Mouse (Mus musculus) C2C12 (cell line): ENCODE measurements at regions not wholly inside any gene's neighbourhood (a gene's known extent, or its start where the extent isn't known, plus 50 kb on each side); places are given as distances from the start of the nearest gene placed in this dataset.

Source experiments
- H3K27me3 ChIP-seq: one replicate; pipeline ENCODE4 v1.6.1; 2011; ENCODE audit not compliant: control insufficient read depth, insufficient read depth, insufficient read length
- H3K36me3 ChIP-seq: one replicate; pipeline ENCODE4 v1.6.1; 2011; ENCODE audit not compliant: control insufficient read depth, insufficient read depth
- H3K4me3 ChIP-seq: one replicate; pipeline ENCODE4 v1.5.1; 2011; ENCODE audit warnings: mild to moderate bottlenecking, control low read depth; ENCODE audit not compliant: poor library complexity, insufficient read depth, severe bottlenecking
- H3K79me2 ChIP-seq: one replicate; pipeline ENCODE4 v1.6.1; 2011; ENCODE audit not compliant: control insufficient read depth, insufficient read depth
- H3K79me3 ChIP-seq: one replicate; pipeline ENCODE4 v1.6.1; 2011; ENCODE audit warnings: low read depth, control low read depth
- H3ac ChIP-seq: one replicate; pipeline ENCODE3; 2011; ENCODE audit warnings: low read depth; ENCODE audit not compliant: control insufficient read depth, insufficient read length
- CEBPB ChIP-seq: IDR thresholded peaks from one replicate; pipeline ENCODE4 v1.6.1; 2011; ENCODE audit warnings: low read depth, mild to moderate bottlenecking, control low read depth, moderate library complexity
- CTCF ChIP-seq: IDR thresholded peaks from one replicate; pipeline ENCODE4 v1.5.1; 2011; ENCODE audit not compliant: control insufficient read depth, insufficient read depth, insufficient read length
- FOSL1 ChIP-seq: IDR thresholded peaks from one replicate; pipeline ENCODE4 v1.8.0; 2011; ENCODE audit warnings: mild to moderate bottlenecking, low read length; ENCODE audit not compliant: poor library complexity, insufficient read depth, severe bottlenecking
- MAX ChIP-seq: IDR thresholded peaks from one replicate; pipeline ENCODE4 v1.6.1; 2011; ENCODE audit warnings: mild to moderate bottlenecking, control low read depth
- MYOD1 ChIP-seq: IDR thresholded peaks from one replicate; pipeline ENCODE4 v1.6.1; 2011; ENCODE audit warnings: low read depth; ENCODE audit not compliant: control insufficient read depth, insufficient read length
- MYOG ChIP-seq: IDR thresholded peaks from one replicate; pipeline ENCODE4 v1.6.1; 2011; ENCODE audit not compliant: control insufficient read depth, insufficient read length; ENCODE audit errors: extremely low read depth
- USF1 ChIP-seq: IDR thresholded peaks from one replicate; pipeline ENCODE4 v1.6.1; 2011; ENCODE audit warnings: low read depth, mild to moderate bottlenecking, control low read depth, moderate library complexity

DNA sequence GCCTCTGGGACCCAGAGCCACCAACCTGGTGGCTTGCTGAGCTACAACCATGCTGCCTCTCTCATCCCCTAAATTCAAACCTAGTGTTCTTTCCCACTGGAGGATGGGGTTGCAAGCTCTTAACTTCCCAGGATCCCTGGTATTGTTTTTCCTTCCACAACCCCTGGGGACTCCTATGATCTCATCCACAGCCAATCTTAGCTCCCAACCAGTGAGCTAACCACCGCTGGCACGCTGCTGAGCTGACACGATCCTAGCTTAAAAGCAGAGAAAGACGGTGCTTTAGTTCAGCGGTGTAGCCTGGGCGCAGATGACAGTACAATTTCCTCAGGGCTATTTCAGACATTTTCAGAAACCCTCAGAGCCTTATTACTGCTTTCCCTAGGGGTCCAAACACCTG is 158.2 kb upstream of the Nectin1 start:
- H3ac ChIP-seq = no peak overlapping the region
- TF ChIP-seq FOSL1 (no peak), CTCF (no peak), CEBPB (no peak), MYOG (no peak), MYOD1 (no peak), USF1 (no peak), MAX (no peak)
- H3K27me3 ChIP-seq = no peaks in the 10 kb centered on the region
- H3K79me2 ChIP-seq = no peaks in the 10 kb centered on the region
- H3K79me3 ChIP-seq = no peaks in the 10 kb centered on the region
- no peak overlapping the region for H3K4me3 ChIP-seq
- no peaks in the 10 kb centered on the region for H3K36me3 ChIP-seq

DNA sequence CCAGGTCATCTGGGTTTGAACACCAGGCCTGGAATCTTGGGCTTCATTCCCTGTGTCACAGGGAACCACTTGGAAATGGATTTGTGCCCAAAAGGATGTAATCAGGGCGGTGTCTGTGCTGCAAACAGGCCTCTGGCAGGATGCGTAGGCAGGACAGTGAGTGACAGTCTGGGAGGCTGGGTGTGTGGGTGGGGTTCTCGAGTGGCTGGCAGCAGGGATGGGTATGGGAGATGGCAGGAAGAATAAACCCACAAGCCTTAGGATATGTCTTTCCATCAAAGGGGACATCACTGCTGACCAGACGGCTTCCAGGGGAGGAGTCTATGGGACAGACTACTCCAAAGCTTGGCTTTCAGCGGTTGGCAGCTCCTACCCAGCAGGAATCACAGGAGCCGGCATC is 150.5 kb upstream of the Nectin1 start:
- Histone ChIP-seq H3K79me3 (no peaks in the 10 kb centered on the region), H3K4me3 (no peak overlapping the region), H3K27me3 (no peaks in the 10 kb centered on the region), H3K79me2 (no peaks in the 10 kb centered on the region), H3K36me3 (no peaks in the 10 kb centered on the region), H3ac (no peak overlapping the region)
- TF ChIP-seq MAX (no peak), FOSL1 (no peak), CEBPB (no peak), CTCF (no peak), MYOD1 (no peak), USF1 (no peak), MYOG (no peak)

GRCm38 (mm10) chr9:43594814-43595213 is 149.0 kb upstream of the Nectin1 start:
- TF ChIP-seq CEBPB (no peak), FOSL1 (no peak), MYOG (no peak), MAX (no peak)
- H3K79me2 ChIP-seq = no peaks in the 10 kb centered on the region
- no peaks in the 10 kb centered on the region for H3K36me3 ChIP-seq
- no peak overlapping the region for H3ac ChIP-seq
- no peaks in the 10 kb centered on the region for H3K27me3 ChIP-seq
- no peaks in the 10 kb centered on the region for H3K79me3 ChIP-seq
- no peak overlapping the region for H3K4me3 ChIP-seq

DNA sequence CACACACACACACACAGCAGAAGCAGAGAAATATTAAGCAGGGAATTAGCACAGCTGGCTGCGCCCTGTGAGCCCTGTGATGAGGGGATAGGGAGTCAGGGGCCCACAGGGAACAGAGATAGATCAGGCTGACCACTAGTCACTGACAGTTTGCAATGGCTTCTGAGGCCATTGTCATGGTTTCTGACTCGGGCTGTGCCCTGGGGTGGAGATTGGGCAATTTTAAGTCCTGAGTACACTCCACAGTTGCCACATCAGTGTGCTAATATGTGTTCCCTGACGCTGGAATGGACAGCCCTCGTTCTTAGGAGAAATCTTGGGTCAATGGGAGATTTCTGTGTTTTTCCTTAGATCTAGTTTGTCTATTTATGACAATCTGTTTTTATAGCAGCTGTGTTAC is 148.3 kb upstream of the Nectin1 start:
- H3K27me3 ChIP-seq = no peaks in the 10 kb centered on the region
- H3K79me3 ChIP-seq = no peaks in the 10 kb centered on the region
- H3K79me2 ChIP-seq = no peaks in the 10 kb centered on the region
- no peaks in the 10 kb centered on the region for H3K36me3 ChIP-seq
- H3ac ChIP-seq = no peak overlapping the region
- no peak overlapping the region for H3K4me3 ChIP-seq
- TF ChIP-seq CTCF (no peak), MYOG (no peak), CEBPB (no peak), FOSL1 (no peak), USF1 (no peak), MAX (no peak), MYOD1 (no peak)

DNA sequence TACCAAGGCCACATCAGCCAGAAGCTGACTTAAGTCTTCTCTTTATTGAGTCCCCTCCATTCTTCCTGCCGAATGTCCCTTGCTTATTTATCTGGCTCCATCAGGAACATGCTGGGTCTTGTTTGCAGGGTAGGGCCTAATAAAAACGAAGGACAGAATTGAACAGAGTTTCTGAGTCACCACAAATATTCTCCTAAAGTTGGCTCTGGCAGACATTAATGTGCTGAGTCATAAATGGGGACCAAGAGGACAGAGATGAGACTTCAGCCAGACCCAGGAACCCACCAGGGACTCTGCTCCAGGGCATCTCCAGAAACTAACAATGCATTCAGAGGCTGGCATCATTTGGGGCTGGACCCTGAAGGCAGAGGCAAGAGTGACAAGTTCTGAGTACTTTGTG is 143.4 kb upstream of the Nectin1 start:
- H3K79me2 ChIP-seq = no peaks in the 10 kb centered on the region
- TF ChIP-seq CEBPB (no peak), USF1 (no peak), CTCF (no peak), MYOD1 (no peak), MYOG (no peak), FOSL1 (no peak), MAX (no peak)
- H3K36me3 ChIP-seq = no peaks in the 10 kb centered on the region
- no peak overlapping the region for H3K4me3 ChIP-seq
- H3K79me3 ChIP-seq = no peaks in the 10 kb centered on the region
- H3ac ChIP-seq = no peak overlapping the region
- H3K27me3 ChIP-seq = no peaks in the 10 kb centered on the region

DNA sequence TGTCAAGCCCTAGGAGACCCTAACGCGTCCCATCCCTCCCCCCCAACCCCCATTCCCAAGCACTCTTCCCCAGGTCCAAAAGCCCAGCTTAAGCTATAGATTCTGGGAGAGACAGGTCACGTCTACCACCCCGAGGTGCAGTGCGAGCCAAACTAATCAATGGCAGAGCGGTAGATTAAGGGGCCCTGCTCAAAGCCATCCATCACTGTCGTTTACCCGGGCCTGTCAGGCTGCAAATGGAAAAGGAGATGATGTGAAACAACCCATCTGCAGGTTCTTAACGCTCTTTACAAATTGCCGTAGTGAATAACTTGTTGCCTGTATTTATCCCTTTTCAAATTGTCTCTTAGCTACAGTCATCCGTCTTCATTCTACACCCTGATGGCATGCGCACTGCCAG is 126.2 kb upstream of the Nectin1 start:
- Histone ChIP-seq H3K79me3 (no peaks in the 10 kb centered on the region), H3ac (no peak overlapping the region), H3K36me3 (no peaks in the 10 kb centered on the region), H3K79me2 (no peaks in the 10 kb centered on the region), H3K4me3 (no peak overlapping the region), H3K27me3 (peaks cover 42% of the 10 kb centered on the region)
- no peak for TF ChIP-seq MYOD1
- no peak for TF ChIP-seq MYOG
- no peak for TF ChIP-seq CTCF
- TF ChIP-seq FOSL1 = no peak
- TF ChIP-seq CEBPB = no peak
- TF ChIP-seq USF1 = no peak
- TF ChIP-seq MAX = no peak
